Mouse (Mus musculus) brain, embryonic 14.5 days (tissue): ENCODE measurements at regions not wholly inside any gene's neighbourhood (a gene's known extent, or its start where the extent isn't known, plus 50 kb on each side); places are given as distances from the start of the nearest gene placed in this dataset.
A peak's percentile ranks its signal among the peaks of the same experiment; 100 is the strongest.

Experiments used
- CTCF ChIP-seq: fragments of 200-500 bp; IDR thresholded peaks from 2 replicates; pipeline ENCODE4 v1.5.1; 2012; ENCODE audit warnings: inconsistent platforms, mild to moderate bottlenecking, moderate library complexity, borderline replicate concordance; ENCODE audit not compliant: insufficient read depth, insufficient read length; ENCODE audit errors: extremely low read depth
- POLR2A ChIP-seq: fragments of 200-500 bp; IDR thresholded peaks from 2 replicates; pipeline ENCODE4 v1.6.1; 2012; ENCODE audit warnings: mild to moderate bottlenecking, inconsistent platforms, borderline replicate concordance; ENCODE audit not compliant: poor library complexity, insufficient read depth, insufficient read length, severe bottlenecking; ENCODE audit errors: extremely low read depth

GRCm38 (mm10) chr7:88544393-88544792 is 114.3 kb downstream of the Rab38 start:
- TF ChIP-seq CTCF (peak; percentile 46; the same call in 1 of the 2 replicates), POLR2A (no peak)
